Mouse (Mus musculus) kidney, adult 2 months (tissue): Measurements from ENCODE around the gene Dner. TPM values are rescaled to one million over a fixed set of nuclear protein-coding genes. Genes with fewer than 3 reads are reported as not detected.

Source experiments
- DNase-seq: peaks from one replicate; pipeline ENCODE4 v3.0.0; 2021
- H3K27ac ChIP-seq: fragments of 200-500 bp; 2 replicates; pipeline ENCODE4 v1.5.1; 2012; ENCODE audit warnings: low read depth, low read length, control low read depth, inconsistent platforms; ENCODE audit not compliant: insufficient read depth
- H3K27me3 ChIP-seq: fragments of 200-500 bp; replicated peaks from 2 replicates; pipeline ENCODE4 v1.6.1; 2012; ENCODE audit warnings: mild to moderate bottlenecking, moderate library complexity, low read length, inconsistent platforms; ENCODE audit not compliant: control insufficient read depth, insufficient read depth
- H3K36me3 ChIP-seq: fragments of 200-500 bp; 2 replicates; pipeline ENCODE4 v1.6.1; 2012; ENCODE audit warnings: mild to moderate bottlenecking, moderate library complexity, low read length, inconsistent platforms; ENCODE audit not compliant: control insufficient read depth, insufficient read depth
- H3K4me1 ChIP-seq: fragments of 200-500 bp; 2 replicates; pipeline ENCODE4 v1.6.1; 2011; ENCODE audit warnings: low read length; ENCODE audit not compliant: control insufficient read depth, insufficient read depth
- H3K4me3 ChIP-seq: fragments of 200-500 bp; 2 replicates; pipeline ENCODE4 v1.5.1; 2011; ENCODE audit warnings: mild to moderate bottlenecking, low read depth, low read length, control low read depth; ENCODE audit not compliant: insufficient read depth
- CTCF ChIP-seq: fragments of 200-500 bp; conservative IDR thresholded peaks from 2 replicates; pipeline ENCODE4 v1.5.1; 2011; ENCODE audit warnings: low read depth, mild to moderate bottlenecking, control low read depth, low read length, moderate library complexity, mixed read lengths; ENCODE audit not compliant: insufficient read depth, insufficient read length
- POLR2A ChIP-seq: fragments of 200-500 bp; IDR thresholded peaks from one replicate; pipeline ENCODE4 v1.6.1; 2011; ENCODE audit warnings: low read depth, low read length, control low read depth
- WGBS: fragments of 180-500 bp; shearing (Covaris S2); methylation state at CpG from one replicate; pipeline ENCODE4 v1.1.7; 2018; 5-methylcytosine and 5-hydroxymethylcytosine counted together
- polyA plus RNA-seq: library from polyadenylated mRNA; depleted of rRNA; stranded (reverse); fragments of >200 nt; gene quantifications from 2 replicates; pipeline ENCODE4 v1.2.3, GENCODE M21; 2012

Dner gene
- polyA plus RNA-seq, 1 experiment, result 0.66 TPM

DNA sequence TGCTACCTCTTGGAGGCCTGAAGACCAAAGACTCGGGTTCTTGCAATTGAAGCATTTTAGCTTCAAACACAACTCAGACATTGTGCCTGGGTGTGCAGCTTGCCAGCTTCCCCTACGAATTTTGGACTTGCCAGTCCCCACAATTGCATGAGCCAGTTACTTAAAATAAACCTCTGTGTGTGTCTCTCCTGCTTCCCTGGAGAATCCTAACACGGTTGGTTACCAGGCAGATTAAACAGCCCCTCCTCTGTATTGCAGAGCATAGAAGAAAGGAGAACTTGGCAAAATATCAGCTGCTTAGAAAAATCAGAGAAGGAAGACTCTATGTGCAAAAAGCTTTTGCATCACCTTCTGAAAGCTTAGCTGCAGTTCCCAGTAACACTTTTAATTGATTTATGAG, 252.4 kb downstream of the Dner start:
- DNase-seq, result no peak
- no peaks in the 10 kb centered on the region for H3K4me1 ChIP-seq
- WGBS, result 64% methylated on average over 3 of the region's 3 CpGs

GRCm38 (mm10) chr1:84443050-84443449, 253.0 kb downstream of the Dner start:
- Histone ChIP-seq H3K36me3 (no peaks in the 10 kb centered on the region), H3K4me3 (no peak overlapping the region), H3K27me3 (no peaks in the 10 kb centered on the region), H3K27ac (no peak overlapping the region), H3K4me1 (no peaks in the 10 kb centered on the region)
- WGBS, result 89% methylated on average over 5 of the region's 5 CpGs
- no peak for TF ChIP-seq CTCF
- DNase-seq, result no peak

More for the DNA sequence above, 252.4 kb downstream of the Dner start:
- Histone ChIP-seq H3K27me3 (no peaks in the 10 kb centered on the region), H3K4me3 (no peak overlapping the region), H3K27ac (no peak overlapping the region), H3K36me3 (no peaks in the 10 kb centered on the region)
- TF ChIP-seq POLR2A, result no peak
- TF ChIP-seq CTCF, result no peak

DNA sequence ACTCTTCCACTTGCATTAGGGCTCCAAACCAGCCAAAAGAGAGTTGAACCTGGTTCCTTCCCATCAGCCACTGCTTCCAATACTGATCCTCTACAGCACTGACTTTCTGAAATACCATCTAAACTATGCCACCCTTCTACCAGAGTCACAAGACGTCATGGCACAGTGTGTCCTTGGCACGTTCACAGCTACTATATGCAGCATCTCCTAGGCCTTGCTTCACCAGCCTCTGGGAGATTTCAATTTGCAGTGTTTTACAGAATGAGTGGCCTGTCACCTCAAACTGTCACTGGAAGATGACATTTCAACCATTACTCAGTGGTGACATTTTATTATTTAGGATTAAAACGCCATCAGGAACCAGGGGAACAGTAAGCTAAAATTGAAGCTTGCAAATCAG, 254.6 kb downstream of the Dner start:
- no peaks in the 10 kb centered on the region for H3K27me3 ChIP-seq
- DNase-seq, result no peak
- no peak overlapping the region for H3K27ac ChIP-seq
- H3K4me1 ChIP-seq, result no peaks in the 10 kb centered on the region
- TF ChIP-seq POLR2A (no peak), CTCF (no peak)
- WGBS, result 78% methylated on average over 3 of the region's 3 CpGs
- H3K36me3 ChIP-seq, result no peaks in the 10 kb centered on the region
- H3K4me3 ChIP-seq, result no peak overlapping the region

- no peak for DNase-seq
- Histone ChIP-seq H3K4me3 (no peak overlapping the region), H3K27me3 (no peaks in the 10 kb centered on the region; the same call in 1 of the 2 replicates), H3K36me3 (no peaks in the 10 kb centered on the region), H3K4me1 (no peaks in the 10 kb centered on the region), H3K27ac (no peak overlapping the region)
- no peak for TF ChIP-seq POLR2A
- TF ChIP-seq CTCF, result no peak
Measured at GRCm38 (mm10) chr1:84437565-84437964, 258.5 kb downstream of the Dner start.

GRCm38 (mm10) chr1:84436281-84436680, 259.7 kb downstream of the Dner start:
- TF ChIP-seq POLR2A (no peak), CTCF (no peak)
- DNase-seq, result no peak
- H3K36me3 ChIP-seq, result no peaks in the 10 kb centered on the region
- H3K27ac ChIP-seq, result no peak overlapping the region
- WGBS, result 69% methylated on average over 1 of the region's 1 CpGs
- H3K27me3 ChIP-seq, result no peaks in the 10 kb centered on the region; the same call in 1 of the 2 replicates
- no peaks in the 10 kb centered on the region for H3K4me1 ChIP-seq
- no peak overlapping the region for H3K4me3 ChIP-seq

- no peak overlapping the region for H3K4me3 ChIP-seq
- H3K4me1 ChIP-seq, result no peaks in the 10 kb centered on the region
- no peak for DNase-seq
- H3K27me3 ChIP-seq, result no peaks in the 10 kb centered on the region; the same call in 1 of the 2 replicates
- no peaks in the 10 kb centered on the region for H3K36me3 ChIP-seq
- TF ChIP-seq POLR2A (no peak), CTCF (no peak)
- 78% methylated on average over 6 of the region's 6 CpGs for WGBS
- H3K27ac ChIP-seq, result no peak overlapping the region
Measured at GRCm38 (mm10) chr1:84433291-84433980, 262.6 kb downstream of the Dner start.

- Histone ChIP-seq H3K27ac (no peak overlapping the region), H3K27me3 (no peaks in the 10 kb centered on the region; the same call in 1 of the 2 replicates), H3K4me1 (no peaks in the 10 kb centered on the region), H3K4me3 (no peak overlapping the region), H3K36me3 (no peaks in the 10 kb centered on the region)
- 69% methylated on average over 1 of the region's 1 CpGs for whole genome bisulfite sequencing
- DNase-seq, result no peak
- TF ChIP-seq CTCF, result no peak
- TF ChIP-seq POLR2A, result no peak
Measured at GRCm38 (mm10) chr1:84432311-84432710, 263.7 kb downstream of the Dner start.
